ENCODE assay signal across 26 mouse cellular contexts in genomic region chr9:20979769-20980168, GRCm38 (mm10). TPM values are rescaled to one million over a fixed set of nuclear protein-coding genes. Genes with fewer than 3 reads are reported as not detected.
DNase-seq lines count a peak whose midpoint lies in the region; ATAC-seq and TF ChIP-seq lines count a peak whose summit lies in the region.
"Had no signal": no experiment of that assay in that cellular context is flagged by ENCODE, and none has a peak within 500 bp of the region (broad histone marks: within the 10 kb centered on the region; RNA-seq: fewer than 3 reads in every experiment).

No protein-coding gene starts in this region.

- DNase-seq in embryo, embryonic 10.5 days (ENCODE audit: low spot score), result no peak
- no peak for DNase-seq in embryo, embryonic 11 days
- DNase-seq in thymus, postnatal 36 days, result no peak
- DNase-seq: adrenal gland, adult 2 months; adrenal gland, postnatal 14 days; cerebellum, adult 11-12 months; cerebellum, adult 8-10 months; cerebellum, postnatal 10 days; cerebellum, postnatal 36 days; forebrain, postnatal 0 days; gastrocnemius, postnatal 25 days; heart, adult 2 months; heart, postnatal 14 days; heart, postnatal 4 days had no signal

- H3K4me3 ChIP-seq in E14TG2a.4 (replicated peaks; ENCODE audit: low read length), result peak overlapping the region; percentile 94; the same call in 1 of the 2 replicates
- peak overlapping the region; percentile 16 for H3K4me3 ChIP-seq in bone marrow macrophage, adult 2 months (ENCODE audit: insufficient read depth, low read length)
- H3K4me3 ChIP-seq: embryonic facial prominence, embryonic 12.5 days; embryonic facial prominence, embryonic 15.5 days; heart, adult 2 months; heart, embryonic 10.5 days; heart, embryonic 13.5 days had no signal

- peaks cover 89% of the 10 kb centered on the region for H3K4me1 ChIP-seq in E14TG2a.4 (replicated peaks; ENCODE audit: low read depth, low read length)
- H3K4me1 ChIP-seq in bone marrow macrophage, adult 2 months (ENCODE audit: control insufficient read depth, insufficient read depth, low read length), result peaks cover 42% of the 10 kb centered on the region

- H3K9me3 ChIP-seq in E14TG2a.4 (ENCODE audit: low read length), result no peaks in the 10 kb centered on the region
- H3K9me3 ChIP-seq: embryonic facial prominence, embryonic 12.5 days; embryonic facial prominence, embryonic 15.5 days; heart, embryonic 10.5 days; heart, embryonic 13.5 days had no signal

- H3K27ac ChIP-seq in bone marrow macrophage, adult 2 months (ENCODE audit: insufficient read depth, low read depth, low read length), result peak overlapping the region; percentile 89
- H3K27ac ChIP-seq: embryonic facial prominence, embryonic 12.5 days; hindbrain, embryonic 14.5 days; hindbrain, postnatal 0 days had no signal

- TF ChIP-seq POLR2A in bone marrow macrophage, adult 2 months (IDR thresholded peaks at IDR 0.05; ENCODE audit: borderline replicate concordance, low read depth, low read length), result no peak

- ATAC-seq in megakaryocyte, adult 5-6 weeks (ENCODE audit: poor library complexity, severe bottlenecking), result 0 out of 2 replicates have a peak, but pooled peaks have one; percentile 29
- ATAC-seq: forebrain, embryonic 14.5 days; forebrain, postnatal 0 days; hindbrain, postnatal 0 days; inflammation-experienced regulatory T-cells, adult 6 months; intestine, embryonic 16.5 days had no signal

- no peaks in the 10 kb centered on the region for H3K27me3 ChIP-seq in E14TG2a.4 (ENCODE audit: insufficient read depth, low read length)
- H3K27me3 ChIP-seq: embryonic facial prominence, embryonic 12.5 days; embryonic facial prominence, embryonic 15.5 days had no signal

- peaks cover 5% of the 10 kb centered on the region; the same call in 1 of the 2 replicates for H3K36me3 ChIP-seq in E14TG2a.4 (ENCODE audit: insufficient read depth, low read length)
- H3K36me3 ChIP-seq: embryonic facial prominence, embryonic 12.5 days; embryonic facial prominence, embryonic 15.5 days; heart, embryonic 10.5 days; heart, embryonic 13.5 days had no signal

- TF ChIP-seq CTCF in E14TG2a.4 (conservative IDR thresholded peaks at IDR 0.05; ENCODE audit: low read length), result no peak
- no peak for TF ChIP-seq CTCF in bone marrow macrophage, adult 2 months (IDR thresholded peaks at IDR 0.05; ENCODE audit: low read depth, low read length)

RNA-seq across cellular contexts. Expression of gene S1pr2, which starts 3.2 kb away (rescaled TPM):
- 46.5 and 48.2 TPM in 2 replicates for polyA plus RNA-seq in bone marrow macrophage, adult 2 months (2012; ENCODE audit: insufficient read depth, insufficient read length, missing spikeins)
- total RNA-seq in megakaryocyte, adult 5-6 weeks (2015), result 7.5 and 8.9 TPM in 2 replicates
- total RNA-seq in megakaryocyte, adult 5-6 weeks (2017), result 2.8 and 3.0 TPM in 2 replicates

RNA-seq across cellular contexts. Expression of gene Dnmt1, which starts 20.1 kb away (rescaled TPM):
- polyA plus RNA-seq in bone marrow macrophage, adult 2 months (2012; ENCODE audit: insufficient read depth, insufficient read length, missing spikeins), result 53.0 and 54.5 TPM in 2 replicates
- 85.4 and 89.6 TPM in 2 replicates for total RNA-seq in megakaryocyte, adult 5-6 weeks (2015)
- total RNA-seq in megakaryocyte, adult 5-6 weeks (2017), result 165 and 171 TPM in 2 replicates

RNA-seq across cellular contexts. Expression of gene Mrpl4, which starts 22.8 kb away (rescaled TPM):
- 52.7 and 61.3 TPM in 2 replicates for polyA plus RNA-seq in bone marrow macrophage, adult 2 months (2012; ENCODE audit: insufficient read depth, insufficient read length, missing spikeins)
- total RNA-seq in megakaryocyte, adult 5-6 weeks (2015), result 47.3 and 63.6 TPM in 2 replicates
- total RNA-seq in megakaryocyte, adult 5-6 weeks (2017), result 44.5 and 50.3 TPM in 2 replicates

RNA-seq across cellular contexts. Expression of gene Icam1, which starts 36.0 kb away (rescaled TPM):
- 67.4 and 79.0 TPM in 2 replicates for polyA plus RNA-seq in bone marrow macrophage, adult 2 months (2012; ENCODE audit: insufficient read depth, insufficient read length, missing spikeins)
- total RNA-seq in megakaryocyte, adult 5-6 weeks (2015), result 9.6 and 15.3 TPM in 2 replicates
- total RNA-seq in megakaryocyte, adult 5-6 weeks (2017), result 19.5 and 20.5 TPM in 2 replicates

RNA-seq across cellular contexts. Expression of gene Icam4, which starts 49.4 kb away (rescaled TPM):
- polyA plus RNA-seq in bone marrow macrophage, adult 2 months (2012; ENCODE audit: insufficient read depth, insufficient read length, missing spikeins), result not detected in 2 replicates
- total RNA-seq in megakaryocyte, adult 5-6 weeks (2015), result 0.91 and 1.1 TPM in 2 replicates
- 0.44 and 2.4 TPM in 2 replicates for total RNA-seq in megakaryocyte, adult 5-6 weeks (2017)
- total RNA-seq: forebrain, postnatal 0 days; hindbrain, postnatal 0 days had no signal
- polyA plus RNA-seq: forebrain, embryonic 14.5 days; forebrain, postnatal 0 days had no signal
